Mouse (Mus musculus) CD4-positive helper T cell, adult 2 months (primary cell): ENCODE data around the gene Tmem135.
A peak's percentile ranks its signal among the peaks of the same experiment; 100 is the strongest.
"Not testable (repeated sequence)": the region's sequence is repeated elsewhere in the genome, so short reads cannot be mapped to it uniquely, and the experiment has no call there.

Source experiments
- DNase-seq: peaks from one replicate; pipeline ENCODE4 v3.0.0-alpha.2; 2012; ENCODE audit warnings: low read depth, missing footprints, low spot score

Gene Tmem135

DNA sequence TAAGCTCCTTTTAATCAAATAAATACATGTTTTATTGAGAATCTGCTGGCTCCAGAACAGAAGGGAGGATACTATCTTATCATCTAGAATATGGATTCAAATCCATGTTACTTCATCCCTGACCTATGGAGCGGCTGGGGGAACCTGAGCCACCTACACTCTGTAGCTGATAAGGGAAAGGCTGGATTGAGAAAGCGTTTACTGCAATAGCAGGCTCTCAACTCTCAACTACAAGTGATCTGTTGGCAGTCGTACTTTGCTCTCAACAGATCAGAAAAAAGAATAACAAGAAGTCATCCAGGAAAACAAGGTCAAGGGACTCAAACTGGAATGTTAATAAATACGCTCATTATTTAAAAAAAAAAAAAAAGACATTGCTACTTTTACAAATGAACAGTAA, 77.3 kb downstream of the Tmem135 start:
- DNase-seq = no peak

DNA sequence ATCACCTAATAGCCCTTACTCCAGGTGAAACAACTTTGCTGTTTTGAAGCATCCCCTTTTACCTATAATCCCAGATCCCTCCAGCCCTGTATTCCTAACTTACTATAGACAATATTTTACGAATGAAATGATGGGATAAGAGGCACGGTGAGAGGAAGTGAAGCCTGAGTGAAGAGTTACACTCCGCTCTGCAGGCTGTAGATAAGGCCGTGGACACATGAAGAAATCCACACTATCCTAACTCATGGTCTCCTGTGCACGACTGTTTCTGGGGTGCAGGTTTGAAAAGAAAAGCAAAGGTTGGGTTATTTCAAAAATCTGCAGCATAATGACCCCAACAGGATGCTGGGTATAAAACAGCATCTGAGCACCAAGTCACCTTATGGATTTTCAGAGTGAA, 77.8 kb downstream of the Tmem135 start:
- no peak for DNase-seq

GRCm38 (mm10) chr7:89322741-89323140, 81.3 kb downstream of the Tmem135 start:
- DNase-seq = not testable (repeated sequence)

DNA sequence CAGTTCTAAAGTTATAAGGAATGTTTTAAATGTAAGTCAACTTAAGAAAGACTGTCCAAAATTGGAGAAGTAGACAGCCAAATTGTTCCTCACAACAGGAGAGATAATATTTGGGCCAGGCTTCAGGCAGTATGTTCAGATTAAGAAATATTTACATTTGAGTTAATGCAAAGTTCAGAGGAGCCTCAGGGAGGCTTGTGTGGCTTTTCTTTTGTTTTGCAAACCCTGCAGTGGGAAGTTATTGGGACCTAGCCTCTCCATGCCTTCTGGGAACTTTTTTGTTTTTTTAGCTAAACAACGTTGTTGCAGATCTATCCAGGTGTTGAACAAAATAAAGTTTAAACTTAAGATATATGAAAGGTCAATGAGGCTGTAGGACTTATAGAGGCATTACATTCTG, 84.7 kb downstream of the Tmem135 start:
- DNase-seq = no peak

- not testable (repeated sequence) for DNase-seq
Observed at GRCm38 (mm10) chr7:89317088-89317487, 86.9 kb downstream of the Tmem135 start.

DNA sequence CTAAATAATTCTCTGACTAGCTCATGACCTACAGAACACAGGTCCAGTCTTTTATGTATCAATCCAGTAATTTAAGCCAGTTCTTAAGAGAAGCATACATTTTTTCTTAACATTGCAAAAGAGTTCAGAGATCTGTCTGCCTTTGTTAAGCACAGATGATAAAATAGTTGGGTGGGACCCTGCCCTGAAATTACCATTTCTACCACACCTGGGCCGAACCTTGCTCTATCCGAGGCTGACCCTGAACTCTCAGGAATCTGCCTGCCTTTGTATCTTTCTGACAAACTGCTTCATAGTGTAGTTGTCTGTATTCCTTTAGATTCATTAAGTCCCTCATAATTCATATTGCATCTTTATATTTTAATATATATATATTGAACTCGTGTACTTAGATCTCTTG, 87.9 kb downstream of the Tmem135 start:
- DNase-seq = no peak

- DNase-seq = no peak
Observed at GRCm38 (mm10) chr7:89311555-89311954, 92.5 kb downstream of the Tmem135 start.

GRCm38 (mm10) chr7:89308926-89309325, 95.1 kb downstream of the Tmem135 start:
- DNase-seq = no peak

DNA sequence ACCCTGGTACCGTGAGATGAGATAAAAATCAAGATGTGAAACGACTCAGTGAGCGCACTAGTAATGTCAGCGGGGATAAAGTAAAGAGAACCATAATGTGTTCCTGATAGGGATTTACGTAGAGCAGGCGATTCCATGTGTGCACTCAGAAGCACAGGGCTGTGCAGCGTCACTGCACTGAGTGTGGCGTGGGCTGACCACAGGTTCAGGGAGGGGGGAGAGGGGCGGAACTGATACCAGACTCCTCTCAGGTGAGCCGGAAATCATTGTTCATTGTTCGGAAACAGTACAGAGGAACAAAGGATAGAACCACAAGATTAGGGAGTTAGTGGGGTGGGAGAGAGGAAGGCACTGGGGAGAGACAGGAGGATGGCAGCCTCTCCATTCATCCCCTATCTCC, 95.8 kb downstream of the Tmem135 start:
- DNase-seq = peak; percentile 69

GRCm38 (mm10) chr7:89306831-89307230, 97.2 kb downstream of the Tmem135 start:
- DNase-seq = no peak

GRCm38 (mm10) chr7:89304958-89305357, 99.1 kb downstream of the Tmem135 start:
- DNase-seq = no peak

DNA sequence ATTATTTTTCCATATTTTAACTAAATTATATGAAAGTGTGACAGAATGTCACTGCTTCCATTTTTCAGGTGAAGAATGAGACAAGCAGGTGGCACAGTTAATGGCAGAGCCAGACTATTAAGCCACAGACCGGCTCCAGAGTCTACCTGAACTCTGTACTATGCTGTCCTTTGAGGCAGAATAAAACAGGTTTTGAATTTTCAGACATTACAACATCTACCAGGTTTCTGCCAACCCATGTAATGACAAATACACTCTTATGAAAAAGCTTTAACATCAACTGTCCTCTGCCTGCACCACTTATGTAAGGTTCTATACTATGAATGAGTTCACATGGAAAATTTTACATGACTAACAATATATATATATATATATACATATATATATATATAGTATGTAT, 100.3 kb downstream of the Tmem135 start:
- no peak for DNase-seq

DNA sequence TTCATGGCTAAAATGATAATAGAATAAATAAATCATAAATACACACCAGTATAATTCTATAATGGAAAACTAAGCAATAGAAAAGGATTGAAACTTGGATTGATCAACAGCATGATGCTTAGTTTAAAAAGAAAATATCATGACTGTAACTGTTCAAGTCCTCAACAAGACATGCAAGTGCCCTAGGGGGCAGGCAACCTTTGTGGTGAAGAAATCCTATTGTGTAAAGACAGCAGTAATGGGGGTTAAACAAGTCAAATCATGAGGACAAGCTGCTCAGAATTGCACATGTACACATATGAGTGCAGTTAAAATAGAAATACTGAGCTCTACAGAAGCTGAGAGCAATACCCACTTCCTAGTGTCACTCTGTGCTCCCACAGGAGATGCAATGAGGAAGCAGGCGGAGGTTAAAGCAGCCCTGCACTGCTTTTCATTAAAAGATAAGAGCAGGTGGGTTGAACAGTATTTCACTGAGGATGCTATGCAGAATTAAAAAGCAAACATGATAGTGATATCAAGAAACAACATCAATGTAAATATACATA, 105.0 kb downstream of the Tmem135 start:
- DNase-seq = no peak

DNA sequence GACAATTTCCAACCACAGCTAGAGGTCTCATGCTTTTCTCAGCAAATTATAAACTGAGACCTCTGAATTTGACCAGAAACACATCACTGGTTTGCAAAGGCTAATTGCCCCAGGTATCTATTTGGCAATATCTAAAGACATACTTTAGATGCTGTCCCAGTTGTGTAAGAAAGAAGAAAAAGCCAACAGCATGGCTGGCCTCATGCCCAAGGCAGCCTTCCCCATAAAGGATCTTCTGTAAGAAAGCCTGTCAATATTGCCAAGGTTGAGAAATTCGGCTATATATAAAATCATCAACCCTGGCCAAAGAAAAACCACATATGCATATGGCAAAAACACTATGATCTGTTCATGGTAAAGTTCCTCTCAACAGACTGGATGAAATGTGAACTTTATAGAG, 107.1 kb downstream of the Tmem135 start:
- no peak for DNase-seq

GRCm38 (mm10) chr7:89282664-89283063, 121.4 kb downstream of the Tmem135 start:
- DNase-seq = no peak

GRCm38 (mm10) chr7:89270438-89270837, 133.6 kb downstream of the Tmem135 start:
- DNase-seq = not testable (repeated sequence)

GRCm38 (mm10) chr7:89269826-89270225, 134.2 kb downstream of the Tmem135 start:
- DNase-seq = no peak

GRCm38 (mm10) chr7:89267542-89267941, 136.5 kb downstream of the Tmem135 start:
- DNase-seq = no peak

- DNase-seq = no peak
Observed at GRCm38 (mm10) chr7:89266017-89266760, 137.8 kb downstream of the Tmem135 start.

GRCm38 (mm10) chr7:89260966-89261365, 143.1 kb downstream of the Tmem135 start:
- DNase-seq = no peak

- DNase-seq = no peak
Observed at GRCm38 (mm10) chr7:89258832-89259231, 145.2 kb downstream of the Tmem135 start.

GRCm38 (mm10) chr7:89257871-89258502, 146.0 kb downstream of the Tmem135 start:
- DNase-seq = no peak

DNA sequence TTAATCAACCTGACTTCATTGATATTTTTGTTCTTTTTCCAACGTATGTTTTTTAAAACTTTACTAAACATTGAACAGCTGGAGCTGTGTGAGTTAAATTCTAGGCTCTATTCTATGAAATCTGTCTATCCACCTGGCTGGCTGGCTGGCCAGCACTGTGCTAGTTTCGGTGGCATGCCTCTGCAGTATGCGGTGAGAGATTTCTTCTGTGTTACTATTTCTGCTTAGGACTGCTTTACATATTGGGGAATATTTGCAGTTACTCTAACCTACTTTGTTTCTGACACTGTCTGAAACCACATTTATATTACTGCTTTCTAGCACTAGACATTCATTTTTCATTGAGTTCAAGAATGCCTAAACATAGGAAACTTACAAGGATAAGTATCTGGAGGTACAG, 150.2 kb downstream of the Tmem135 start:
- no peak for DNase-seq
